Mouse (Mus musculus) left cerebral cortex, adult 8-10 months (tissue): ENCODE data around the gene Cct2. TPM values are rescaled to one million over a fixed set of nuclear protein-coding genes. Genes with fewer than 3 reads are reported as not detected.

Experiments
- total RNA-seq, 4 experiments: library from RNA; stranded (reverse); gene quantifications; 2 replicates each; pipeline ENCODE4 v1.2.4; 2022

Gene Cct2
- total RNA-seq, 4 experiments from 2014 or later, result 148 to 155 (median 154) TPM

Other genes with a start within 250 kb of the Cct2 start
- under 1 TPM in 1 of 4 experiments, not detected in 3; 0.16 TPM for gene Myrfl, start 166.9 kb downstream of the Cct2 start, total RNA-seq
- gene Rab3ip, start 113.0 kb downstream of the Cct2 start, total RNA-seq, result 10 to 100 TPM; 37.9 to 43.1 (median 39.6) TPM
- gene Gm10271, start 91.2 kb downstream of the Cct2 start, total RNA-seq, result not detected
- under 1 TPM in 3 of 4 experiments, not detected in 1; 0.11 to 0.26 (median 0.25) TPM for gene Best3, start 77.5 kb downstream of the Cct2 start, total RNA-seq
- under 1 TPM in 2 of 4 experiments, not detected in 2; 0.26 to 0.34 TPM for gene Lrrc10, start 18.5 kb downstream of the Cct2 start, total RNA-seq
- 10 to 100 TPM; 36.9 to 39.4 (median 38.6) TPM for gene Frs2, start 84.7 kb upstream of the Cct2 start, total RNA-seq
- gene Yeats4, start 160.7 kb upstream of the Cct2 start, total RNA-seq, result 10 to 100 TPM; 42.5 to 47.6 (median 45.6) TPM
- gene 9530003J23Rik, start 174.9 kb upstream of the Cct2 start, total RNA-seq, result not detected
- 100 to 1,000 TPM in 2 of 4 experiments, 10 to 100 TPM in 2; 15.6 to 138 (median 65.3) TPM for gene Lyz2, start 218.5 kb upstream of the Cct2 start, total RNA-seq
- 10 to 100 TPM in 2 of 4 experiments, 1 to 10 TPM in 2; 1.4 to 13.6 (median 6.2) TPM for gene Lyz1, start 229.1 kb upstream of the Cct2 start, total RNA-seq